16 mouse cellular contexts compared by ENCODE assay signal in genomic region chr2:167431418-167431776, GRCm38 (mm10). TPM values are rescaled to one million over a fixed set of nuclear protein-coding genes. Genes with fewer than 3 reads are reported as not detected.
DNase-seq lines count a peak whose midpoint lies in the region; ATAC-seq and TF ChIP-seq lines count a peak whose summit lies in the region.
"Had no signal": no experiment of that assay in that cellular context is flagged by ENCODE, and none has a peak within 500 bp of the region (broad histone marks: within the 10 kb centered on the region; RNA-seq: fewer than 3 reads in every experiment).

No protein-coding gene starts in this region.

- no peaks in the 10 kb centered on the region for H3K27me3 ChIP-seq in intestine, embryonic 16.5 days (replicated peaks; ENCODE audit: control insufficient read depth, insufficient read depth, low read length)
- no peaks in the 10 kb centered on the region for H3K27me3 ChIP-seq in intestine, embryonic 15.5 days (replicated peaks)
- no peaks in the 10 kb centered on the region for H3K27me3 ChIP-seq in liver, adult 2 months (ENCODE audit: control insufficient read depth, insufficient read depth, low read length)
- no peaks in the 10 kb centered on the region for H3K27me3 ChIP-seq in stomach, embryonic 15.5 days (replicated peaks)
- H3K27me3 ChIP-seq: midbrain, embryonic 15.5 days had no signal

- no peaks in the 10 kb centered on the region; the same call in 1 of the 2 replicates for H3K79me2 ChIP-seq in liver, adult 2 months (ENCODE audit: control insufficient read depth, insufficient read depth, low read length)

- WGBS in intestine, embryonic 16.5 days: 65% methylated on average over 7 of the region's 7 CpGs
- WGBS in intestine, embryonic 15.5 days: 56% methylated on average over 7 of the region's 7 CpGs
- WGBS in liver, adult 2 months: 86% methylated on average over 7 of the region's 7 CpGs
- 60% methylated on average over 7 of the region's 7 CpGs for WGBS in stomach, embryonic 15.5 days

- H3K36me3 ChIP-seq in intestine, embryonic 16.5 days (ENCODE audit: control insufficient read depth, insufficient read depth, low read length): peaks cover 7% of the 10 kb centered on the region
- H3K36me3 ChIP-seq in intestine, embryonic 15.5 days: peaks cover 15% of the 10 kb centered on the region; the same call in 1 of the 2 replicates
- H3K36me3 ChIP-seq in liver, adult 2 months (ENCODE audit: control insufficient read depth, insufficient read depth, low read length): peaks cover 27% of the 10 kb centered on the region
- 0 out of 2 replicates have a peak, but pooled peaks cover 13% of the 10 kb centered on the region for H3K36me3 ChIP-seq in stomach, embryonic 15.5 days

- H3K27ac ChIP-seq in intestine, embryonic 16.5 days (ENCODE audit: low read length): peak overlapping the region; percentile 18; the same call in 1 of the 2 replicates
- no peak overlapping the region for H3K27ac ChIP-seq in intestine, embryonic 15.5 days
- peak overlapping the region; percentile 1; the same call in 1 of the 2 replicates for H3K27ac ChIP-seq in liver, adult 2 months (replicated peaks; ENCODE audit: insufficient read depth, low read depth, low read length)
- H3K27ac ChIP-seq in stomach, embryonic 15.5 days: 0 out of 2 replicates have a peak overlapping the region, but pooled peaks have one; percentile 9
- H3K27ac ChIP-seq: midbrain, embryonic 15.5 days had no signal

- TF ChIP-seq CTCF in liver, adult 2 months (IDR thresholded peaks at IDR 0.05; ENCODE audit: low read depth, low read length): no peak

- peak; percentile 45 for DNase-seq in ZHBTc4 (ENCODE audit: low read depth, low spot score)
- no peak for DNase-seq in liver, adult 2 months (ENCODE audit: extremely low read depth, low read depth, low spot score)
- DNase-seq in cerebellum, postnatal 14 days: no peak
- DNase-seq in lung, postnatal 4 days: no peak
- DNase-seq: cerebellum, adult 2 months; heart, postnatal 36 days; kidney, postnatal 14 days; lung, postnatal 36 days; retina, postnatal 1 day; thymus, adult 18-20 months had no signal

- no peak overlapping the region for H3K9ac ChIP-seq in intestine, embryonic 16.5 days (ENCODE audit: low read depth, low read length)
- no peak overlapping the region for H3K9ac ChIP-seq in intestine, embryonic 15.5 days
- no peak overlapping the region for H3K9ac ChIP-seq in liver, adult 2 months (ENCODE audit: low read depth, low read length)
- H3K9ac ChIP-seq in stomach, embryonic 15.5 days: no peak overlapping the region
- H3K9ac ChIP-seq: midbrain, embryonic 15.5 days had no signal

- TF ChIP-seq POLR2A in liver, adult 2 months (IDR thresholded peaks at IDR 0.05; ENCODE audit: extremely low read depth, insufficient read depth, low read length): no peak

- H3K4me2 ChIP-seq in intestine, embryonic 16.5 days (ENCODE audit: low read depth, low read length): no peak overlapping the region
- no peak overlapping the region for H3K4me2 ChIP-seq in intestine, embryonic 15.5 days (replicated peaks)
- no peak overlapping the region for H3K4me2 ChIP-seq in stomach, embryonic 15.5 days
- H3K4me2 ChIP-seq: midbrain, embryonic 15.5 days had no signal

- ATAC-seq in intestine, embryonic 16.5 days: peak; percentile 46; the same call in 1 of the 2 replicates
- no peak for ATAC-seq in intestine, embryonic 15.5 days
- ATAC-seq in stomach, embryonic 15.5 days (ENCODE audit: insufficient read depth, low FRiP score, low read depth): peak; percentile 68; the same call in 1 of the 2 replicates
- ATAC-seq: CD4-positive, CD25-positive, alpha-beta regulatory T cell, adult 4 months; inflammation-experienced regulatory T-cells, adult 6 months; midbrain, embryonic 15.5 days had no signal

- no peak overlapping the region for H3K4me3 ChIP-seq in intestine, embryonic 16.5 days (ENCODE audit: low read length)
- no peak overlapping the region for H3K4me3 ChIP-seq in intestine, embryonic 15.5 days (replicated peaks)
- no peak overlapping the region for H3K4me3 ChIP-seq in liver, adult 2 months (ENCODE audit: insufficient read depth, low read depth, low read length)
- H3K4me3 ChIP-seq in stomach, embryonic 15.5 days (replicated peaks): no peak overlapping the region
- H3K4me3 ChIP-seq: midbrain, embryonic 15.5 days had no signal

- H3K9me3 ChIP-seq in intestine, embryonic 16.5 days (ENCODE audit: control insufficient read depth, low read length): no peaks in the 10 kb centered on the region
- no peaks in the 10 kb centered on the region for H3K9me3 ChIP-seq in intestine, embryonic 15.5 days
- no peaks in the 10 kb centered on the region for H3K9me3 ChIP-seq in stomach, embryonic 15.5 days
- H3K9me3 ChIP-seq: midbrain, embryonic 15.5 days had no signal

- no peaks in the 10 kb centered on the region for H3K4me1 ChIP-seq in intestine, embryonic 16.5 days (ENCODE audit: control insufficient read depth, insufficient read depth, low read length)
- H3K4me1 ChIP-seq in intestine, embryonic 15.5 days (replicated peaks): no peaks in the 10 kb centered on the region
- peaks cover 6% of the 10 kb centered on the region for H3K4me1 ChIP-seq in liver, adult 2 months (ENCODE audit: control insufficient read depth, insufficient read depth, low read length)
- H3K4me1 ChIP-seq in stomach, embryonic 15.5 days: no peaks in the 10 kb centered on the region
- H3K4me1 ChIP-seq: midbrain, embryonic 15.5 days had no signal

RNA-seq across cellular contexts. Expression of gene Slc9a8, which starts 9.9 kb away (rescaled TPM):
- polyA plus RNA-seq in intestine, embryonic 16.5 days (2015; fragmentation: Nextera tagmentation; extraction: Ambion mirVana): 19.0 and 21.4 TPM in 2 replicates
- 19.9 and 21.7 TPM in 2 replicates for polyA plus RNA-seq in intestine, embryonic 15.5 days (2015; fragmentation: Nextera tagmentation; extraction: Ambion mirVana)
- 14.9 and 22.6 TPM in 2 replicates for total RNA-seq in liver, adult 2 months (2014; rRNA removed)
- polyA plus RNA-seq in liver, adult 2 months (2012; rRNA removed): 25.8 and 34.2 TPM in 2 replicates
- polyA plus RNA-seq in stomach, embryonic 15.5 days (2015; fragmentation: Nextera tagmentation; extraction: Ambion mirVana): 20.5 and 25.0 TPM in 2 replicates
